Mouse (Mus musculus): ENCODE measurements around the gene Dse. TPM values are rescaled to one million over a fixed set of nuclear protein-coding genes. Genes with fewer than 3 reads are reported as not detected.

Dse gene
- total RNA-seq, 2 experiments from 2014 or later: 14.8 to 14.9 TPM

DNA sequence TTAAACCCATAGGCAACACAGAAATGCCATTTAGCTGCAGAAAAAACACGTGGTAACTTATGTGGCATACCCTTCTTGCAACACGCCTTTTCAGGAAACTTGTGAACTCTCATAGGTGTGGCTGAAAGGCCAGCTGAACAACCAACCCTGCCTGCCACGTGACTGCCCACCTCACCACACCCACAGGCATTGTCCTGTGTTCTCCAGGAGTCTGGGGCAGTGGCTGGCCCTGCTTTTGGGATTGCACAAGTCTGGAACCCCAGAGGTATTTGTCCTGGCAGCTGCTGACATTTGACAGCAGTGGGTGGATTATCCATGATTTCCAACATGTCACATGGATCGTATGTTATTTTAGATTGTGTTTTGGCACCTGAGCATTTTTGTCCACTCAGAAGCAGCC is 67.7 kb downstream of the Dse start:
- intact Hi-C loops (cut with DNase I): no loop called here
- no peak for DNase-seq

DNA sequence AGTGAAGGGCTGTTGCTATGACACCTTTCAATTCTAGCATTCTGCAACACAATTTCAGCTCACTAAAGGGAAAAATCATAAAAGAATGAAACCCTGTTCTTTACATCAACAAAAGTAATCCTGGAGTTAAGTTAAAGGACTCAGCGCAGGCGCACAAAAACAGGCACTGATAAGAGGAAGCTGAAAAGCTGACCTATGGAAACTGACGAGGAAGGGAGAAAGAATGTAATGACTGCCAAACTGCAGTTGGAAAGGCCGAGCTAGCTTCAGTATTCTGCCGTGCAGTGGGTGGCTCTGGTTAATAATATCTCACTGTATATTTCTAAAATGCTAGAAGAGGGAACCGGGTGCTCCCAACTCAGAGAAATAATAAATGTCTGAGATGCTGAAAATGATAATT is 69.5 kb downstream of the Dse start:
- no peak for DNase-seq

DNA sequence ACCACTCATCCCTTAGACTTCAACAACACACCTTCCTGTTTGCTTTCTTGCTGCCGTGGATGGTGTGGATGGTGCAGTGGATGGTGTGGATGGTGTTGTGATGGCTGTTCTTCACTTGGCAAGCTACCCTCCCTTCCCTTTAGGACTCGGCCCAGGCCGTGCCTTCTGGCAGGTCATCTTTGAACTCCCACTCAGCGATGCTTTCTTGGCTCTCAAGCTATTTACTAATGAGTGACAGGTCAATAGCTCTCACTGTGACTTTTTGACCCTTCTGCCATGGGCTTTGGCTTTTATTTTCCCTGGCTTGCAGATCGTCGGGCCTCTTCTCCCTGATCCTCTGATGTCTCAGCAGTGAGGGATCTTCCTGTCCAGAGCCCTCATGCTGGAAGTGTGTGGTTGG is 71.1 kb downstream of the Dse start:
- DNase-seq: no peak
- intact Hi-C loops (cut with DNase I): no loop called here

More for the DNA sequence above, 69.5 kb downstream of the Dse start:
- intact Hi-C loops (cut with DNase I): no loop called here

DNA sequence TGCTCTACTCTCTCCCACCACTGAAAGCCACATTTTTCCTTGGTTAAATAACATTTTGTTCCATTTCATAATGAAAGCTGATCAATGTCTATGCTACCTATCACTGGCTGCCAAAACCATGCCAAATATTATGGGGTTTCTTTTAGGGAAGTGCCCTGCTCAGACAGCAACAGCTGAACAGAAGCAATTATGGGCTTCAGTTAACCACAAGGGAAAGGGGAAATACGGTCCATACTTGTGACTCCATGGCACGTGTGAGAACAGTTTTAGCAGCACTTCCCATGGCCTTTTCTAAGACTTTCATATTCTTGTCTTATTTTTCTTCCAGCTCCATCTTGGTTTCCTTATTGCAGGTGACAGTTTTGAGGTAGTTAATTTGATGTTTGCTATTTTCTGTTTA is 76.2 kb downstream of the Dse start:
- DNase-seq: no peak
- intact Hi-C loops (cut with DNase I): no loop called here

DNA sequence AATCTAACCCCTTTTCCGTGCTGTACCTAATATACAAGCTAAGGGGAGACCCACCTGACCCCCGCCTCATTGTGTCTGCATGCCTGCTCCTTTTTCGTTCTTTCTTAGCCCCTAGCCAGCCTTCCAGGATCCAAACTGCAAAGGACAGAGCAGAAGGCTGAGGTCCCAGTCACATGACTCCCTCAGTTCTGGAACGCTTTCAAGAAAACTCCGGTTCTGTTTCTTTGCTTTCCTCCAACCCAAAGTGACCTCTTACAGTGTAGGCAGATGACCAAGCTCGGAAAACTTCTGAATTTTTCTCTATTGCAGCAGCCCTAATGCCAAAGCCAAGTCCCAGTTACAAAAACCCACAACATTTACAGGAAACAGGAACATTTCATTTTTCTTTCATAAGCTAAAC is 79.1 kb downstream of the Dse start:
- no peak for DNase-seq

DNA sequence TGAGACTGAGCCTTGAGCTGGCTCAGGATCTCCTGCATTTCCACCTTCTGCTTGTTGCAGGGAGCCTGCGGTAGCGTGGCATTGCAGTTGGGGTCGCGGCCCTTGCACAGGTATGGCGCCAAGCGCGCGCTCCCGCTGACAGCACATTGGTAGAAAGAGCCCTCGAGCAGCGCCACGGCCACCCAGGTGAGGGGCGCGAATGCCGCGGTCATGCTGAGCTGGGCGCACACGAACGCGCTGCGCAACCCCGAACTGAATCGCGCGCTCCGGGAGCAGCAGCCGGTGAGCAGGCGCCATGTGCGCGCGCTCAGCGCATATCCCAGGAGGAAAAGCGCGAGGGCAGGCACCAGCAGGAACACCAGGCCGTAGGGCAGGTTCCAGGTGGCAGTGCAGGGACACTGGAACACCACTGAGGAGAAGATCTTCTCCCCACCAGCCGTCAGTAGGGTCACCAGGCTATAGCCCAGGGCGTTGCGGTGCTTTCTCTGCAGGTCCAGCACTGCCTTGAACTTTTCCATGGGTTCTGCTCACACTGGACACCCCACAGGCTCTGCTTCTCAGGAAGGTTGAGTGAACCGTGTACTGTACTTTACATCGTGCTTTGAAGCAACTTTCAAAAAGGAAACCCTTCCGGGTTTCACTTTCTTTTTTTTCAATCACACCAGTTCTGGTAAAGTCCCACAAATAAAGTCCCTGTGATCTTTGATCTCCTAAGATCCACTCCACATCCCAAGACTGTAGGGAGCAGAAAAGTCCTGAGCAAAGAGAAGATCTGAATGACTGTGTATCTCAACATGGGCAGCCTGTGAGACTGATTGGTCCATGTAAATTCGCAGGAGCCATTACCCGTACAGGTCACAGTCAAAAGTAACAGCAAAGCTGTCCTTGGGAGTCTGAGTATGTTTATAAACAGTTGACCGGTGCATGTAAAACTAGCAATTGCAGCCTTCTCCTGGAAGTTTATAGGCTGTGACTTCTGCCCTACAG is 79.8 kb downstream of the Dse start, which contains the start of gene Calhm6:
Gene Calhm6 (minus strand): TSS at position 593 of the 987 bp plus-strand sequence.
- DNase-seq: peak; percentile 23

More for the DNA sequence above, 79.1 kb downstream of the Dse start:
- intact Hi-C loops (cut with DNase I): no loop called here

DNA sequence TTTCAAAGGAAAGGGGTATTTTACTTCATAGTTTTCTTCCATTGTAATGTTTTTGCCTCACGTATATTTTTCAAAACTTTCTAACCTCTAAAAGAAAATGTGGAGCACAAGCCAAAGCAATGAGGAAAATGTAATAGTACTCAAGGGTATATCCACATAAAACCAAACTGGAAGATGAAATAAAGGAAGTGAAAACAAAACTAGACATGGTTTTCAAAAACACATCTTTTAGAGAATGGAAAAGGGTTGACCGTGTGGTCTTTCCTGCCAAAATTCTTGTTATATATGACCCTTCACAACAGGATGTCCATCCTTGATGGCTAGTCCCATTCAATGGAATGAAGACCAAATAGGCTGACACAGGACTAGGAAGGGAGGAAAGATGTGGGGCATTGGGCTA is 89.1 kb downstream of the Dse start:
- DNase-seq: no peak
- intact Hi-C loops (cut with DNase I): no loop called here

More for the DNA sequence above, 79.8 kb downstream of the Dse start, which contains the start of gene Calhm6:
- intact Hi-C loops (cut with DNase I): no loop called here

DNA sequence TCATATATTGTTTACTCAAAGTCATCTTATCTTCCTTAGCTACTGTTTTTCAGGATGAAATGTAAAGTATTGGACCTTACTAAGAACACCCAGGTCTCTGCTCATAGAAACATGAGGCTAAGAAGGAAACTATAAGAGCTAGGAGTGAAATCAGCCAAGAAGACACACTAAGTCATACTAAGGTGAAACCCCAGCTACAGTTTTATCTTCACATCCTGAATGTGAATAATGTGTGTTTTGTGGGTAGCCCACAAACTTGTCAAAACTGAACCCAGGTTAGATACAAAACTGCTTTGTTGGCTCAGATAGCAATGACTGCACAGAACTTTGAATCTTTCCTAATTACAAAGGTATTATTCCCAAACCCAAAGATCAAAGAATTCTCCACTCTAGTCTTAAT is 89.7 kb downstream of the Dse start:
- DNase-seq: no peak
- intact Hi-C loops (cut with DNase I): no loop called here

DNA sequence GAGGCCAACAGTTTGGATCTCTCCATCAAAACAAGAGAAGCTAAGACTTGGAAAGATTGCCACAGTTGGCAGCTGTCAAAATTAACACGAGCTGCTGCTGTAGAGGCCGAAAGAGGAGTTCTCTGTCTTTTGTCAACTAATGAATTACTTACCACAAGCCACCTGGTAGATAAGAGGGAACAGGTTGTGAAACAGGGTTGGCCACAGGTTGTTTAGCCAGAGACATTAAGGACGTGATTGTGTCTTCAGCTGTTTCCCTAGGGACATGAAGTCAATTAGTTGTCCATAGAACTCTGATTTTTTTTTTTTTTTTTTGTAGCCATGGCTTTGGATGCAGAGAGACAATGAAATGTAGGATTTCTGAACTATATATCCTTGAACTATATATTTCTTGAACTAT is 90.4 kb downstream of the Dse start:
- no peak for DNase-seq
- intact Hi-C loops (cut with DNase I): no loop called here

DNA sequence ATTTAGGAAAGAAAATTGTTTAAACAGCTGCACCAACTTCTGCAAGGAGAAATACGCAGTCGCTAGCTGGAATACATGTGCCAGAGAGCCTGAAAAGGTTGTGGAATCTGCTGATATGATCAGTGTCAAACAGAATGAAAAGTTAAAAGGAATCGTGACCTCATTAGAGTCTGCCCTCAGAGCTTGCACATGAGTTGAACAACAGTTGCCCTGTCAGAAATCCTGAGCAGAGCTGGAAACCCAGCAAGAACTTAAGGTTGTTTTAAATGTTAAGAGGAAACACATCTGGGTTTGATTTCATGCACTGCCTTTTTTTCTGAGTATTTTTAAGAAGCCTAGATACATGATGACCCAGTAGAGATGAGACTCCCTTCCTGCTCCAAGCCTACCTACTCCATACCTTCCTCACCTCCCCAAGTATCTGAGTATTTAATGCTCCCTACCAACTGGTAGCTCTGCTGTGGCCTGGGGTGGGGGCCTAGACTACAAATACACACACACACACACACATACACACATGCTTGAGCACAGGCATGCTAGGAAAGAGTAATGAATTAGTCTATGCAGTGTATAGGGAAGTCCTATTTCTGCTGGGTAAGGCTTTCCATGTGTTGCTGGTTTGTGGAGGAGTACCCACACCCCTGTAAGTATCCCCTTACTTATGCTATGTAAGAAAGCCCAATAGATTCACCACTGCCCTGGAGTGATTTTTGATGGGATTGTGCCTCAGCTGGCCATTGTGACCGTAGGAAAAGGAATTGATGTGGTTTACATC is 95.4 kb downstream of the Dse start:
- intact Hi-C loops (cut with DNase I): no loop called here
- no peak for DNase-seq

DNA sequence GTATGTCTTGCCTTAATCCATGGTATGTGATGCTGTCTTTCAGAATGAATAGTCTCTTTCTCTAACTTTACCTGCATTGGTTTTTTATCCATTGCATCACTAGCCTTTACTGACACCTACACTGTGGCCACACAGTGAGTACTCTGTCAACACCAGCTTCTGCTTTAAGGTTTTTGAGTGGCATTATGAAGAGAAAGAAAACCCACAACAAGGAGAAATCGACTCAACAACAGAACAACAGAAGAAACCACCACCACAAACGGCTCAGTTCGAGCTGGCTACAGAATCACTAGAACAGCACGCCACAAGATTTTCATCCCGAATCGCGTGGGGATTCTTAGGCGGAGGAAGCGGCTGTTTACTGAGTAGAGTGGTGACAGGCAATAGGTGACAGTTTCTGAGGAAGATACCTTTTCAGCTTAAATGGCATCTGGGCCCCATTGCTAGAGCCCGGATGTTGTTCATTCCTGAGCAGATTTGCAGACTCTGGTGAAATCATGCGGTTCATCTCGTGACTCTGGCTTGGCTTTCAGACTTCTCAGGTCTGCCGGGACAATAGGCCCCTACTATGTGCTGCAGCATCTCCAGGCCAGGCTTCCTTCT is 96.6 kb downstream of the Dse start:
- intact Hi-C loops (cut with DNase I): no loop called here
- DNase-seq: no peak

Other genes starting within 250 kb of the Dse start
- gene Rwdd1, start 188.1 kb downstream of the Dse start, total RNA-seq (2021): 100 to 1,000 TPM; 118 to 126 TPM
- under 1 TPM in 1 of 2 experiments, not detected in 1; 0.52 TPM for gene Trappc3l, start 170.1 kb downstream of the Dse start, total RNA-seq (2021)
- gene Calhm4, start 163.4 kb downstream of the Dse start, total RNA-seq (2021): not detected
- 1 to 10 TPM in 1 of 2 experiments, under 1 TPM in 1; 0.94 to 1.2 TPM for gene Calhm5, start 111.2 kb downstream of the Dse start, total RNA-seq (2021)
- gene Calhm6, start 79.7 kb downstream of the Dse start, total RNA-seq (2021): under 1 TPM; 0.36 to 0.99 TPM
- gene Tspyl1, start 74.5 kb upstream of the Dse start, total RNA-seq (2021): 10 to 100 TPM; 85.4 to 87.0 TPM
- gene Tspyl4, start 89.7 kb upstream of the Dse start, total RNA-seq (2021): 100 to 1,000 TPM; 232 to 256 TPM
- under 1 TPM in 1 of 2 experiments, not detected in 1; 0.10 TPM for gene Col10a1, start 182.3 kb upstream of the Dse start, total RNA-seq (2021)
- gene Nt5dc1, start 210.8 kb upstream of the Dse start, total RNA-seq (2021): 1 to 10 TPM; 2.3 to 2.7 TPM

Data from left cerebral cortex, postnatal 4 days (tissue).